Mouse (Mus musculus): Measurements from ENCODE around the gene Cd302. TPM values are rescaled to one million over a fixed set of nuclear protein-coding genes. Genes with fewer than 3 reads are reported as not detected.

The Cd302 gene
- polyA plus RNA-seq, 2 experiments from 2014 or later = 3.4 to 5.7 TPM

DNA sequence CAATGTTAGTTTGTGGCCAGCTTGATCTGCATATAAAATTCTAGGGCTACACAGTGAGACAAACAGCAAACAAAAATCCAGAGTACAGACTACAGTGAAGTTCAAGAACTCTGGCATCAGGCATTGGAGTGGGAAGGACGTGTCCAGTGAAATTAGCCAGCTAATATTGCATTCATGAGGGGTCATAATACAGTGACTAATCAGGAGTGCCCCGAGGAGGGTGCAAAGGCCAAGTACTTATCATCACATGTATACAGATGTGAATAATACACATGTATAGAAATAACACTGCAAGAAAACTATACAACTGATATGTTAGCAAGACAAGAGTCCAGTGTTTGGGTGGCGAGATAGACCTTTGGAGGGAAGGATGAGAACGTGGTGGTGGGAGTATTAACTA lies 31.5 kb downstream of the Cd302 start:
- no peak for ATAC-seq

DNA sequence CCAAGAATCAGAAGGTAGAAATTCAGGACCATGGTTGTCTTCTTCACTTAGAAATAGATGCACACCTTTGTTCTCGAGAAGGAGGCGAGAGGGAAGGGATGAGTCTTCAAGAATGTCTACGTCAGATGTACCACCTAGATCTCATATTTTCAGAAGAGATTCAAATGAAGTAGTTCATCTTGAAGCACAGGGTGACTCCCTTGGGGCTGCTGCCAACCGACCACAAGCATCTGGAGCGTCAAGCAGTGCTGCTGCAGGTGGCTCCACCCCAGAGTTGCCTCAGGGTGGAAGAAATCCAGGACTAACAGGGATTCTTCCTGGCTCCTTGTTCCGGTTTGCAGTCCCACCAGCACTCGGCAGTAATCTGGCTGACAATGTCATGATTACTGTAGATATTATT lies 49.8 kb downstream of the Cd302 start:
- no peak for ATAC-seq

DNA sequence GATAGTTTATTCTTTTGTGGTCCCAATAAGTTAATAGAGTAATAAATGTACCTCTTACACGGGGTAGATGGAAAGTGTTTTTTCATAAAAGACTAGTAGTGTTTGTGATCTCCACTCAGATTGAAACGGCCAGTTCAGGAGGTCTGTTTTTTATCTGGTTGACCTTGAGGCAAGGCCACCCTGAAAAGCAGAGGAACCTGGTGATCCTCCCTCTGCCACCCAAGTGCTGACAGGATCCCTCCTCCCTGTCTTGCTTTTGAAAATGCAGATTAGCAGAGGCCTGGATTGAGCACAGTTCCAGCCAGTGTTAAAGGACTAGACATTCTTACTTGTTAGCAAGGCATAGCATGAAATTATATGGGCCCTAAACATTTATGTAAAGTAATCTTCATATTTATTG lies 51.1 kb downstream of the Cd302 start:
- no peak for ATAC-seq

DNA sequence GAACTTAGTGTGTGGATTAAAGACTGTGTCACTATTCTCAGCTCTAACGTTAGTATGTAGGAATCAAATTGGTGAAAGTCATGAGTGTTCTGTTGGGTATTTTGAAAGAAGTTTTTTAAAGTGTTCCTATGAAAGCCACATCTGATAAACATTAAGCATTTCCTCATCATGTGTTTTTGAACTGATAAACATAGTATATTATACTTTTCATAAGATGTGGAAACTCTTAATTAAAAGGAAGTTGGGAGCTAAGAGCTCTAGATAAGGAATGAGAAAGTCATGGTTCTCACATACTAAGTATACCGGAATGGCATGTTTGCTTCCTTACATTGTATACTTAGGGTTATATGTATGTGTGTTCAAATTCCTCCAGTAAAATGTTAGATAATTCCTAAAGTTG lies 53.9 kb downstream of the Cd302 start:
- ATAC-seq = no peak

DNA sequence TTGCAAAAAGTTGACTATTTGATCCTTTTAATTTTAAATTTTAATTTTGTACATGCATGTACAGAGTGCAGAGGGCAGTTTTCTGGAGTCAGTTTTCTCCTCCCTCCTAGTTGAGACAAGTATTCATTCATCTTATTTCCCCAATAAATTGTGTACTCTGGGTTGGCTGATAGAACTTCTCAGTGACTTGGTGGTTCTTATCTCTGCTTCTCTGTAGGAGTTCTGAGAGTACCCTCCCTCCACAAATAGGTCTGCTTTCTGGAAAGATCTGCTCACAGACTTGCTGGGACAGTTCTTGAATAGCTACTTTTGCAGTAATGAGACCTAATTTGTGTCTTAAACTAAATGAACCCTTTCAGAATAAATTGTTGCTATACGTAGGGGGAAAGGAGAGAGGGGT lies 55.8 kb downstream of the Cd302 start:
- no peak for ATAC-seq

DNA sequence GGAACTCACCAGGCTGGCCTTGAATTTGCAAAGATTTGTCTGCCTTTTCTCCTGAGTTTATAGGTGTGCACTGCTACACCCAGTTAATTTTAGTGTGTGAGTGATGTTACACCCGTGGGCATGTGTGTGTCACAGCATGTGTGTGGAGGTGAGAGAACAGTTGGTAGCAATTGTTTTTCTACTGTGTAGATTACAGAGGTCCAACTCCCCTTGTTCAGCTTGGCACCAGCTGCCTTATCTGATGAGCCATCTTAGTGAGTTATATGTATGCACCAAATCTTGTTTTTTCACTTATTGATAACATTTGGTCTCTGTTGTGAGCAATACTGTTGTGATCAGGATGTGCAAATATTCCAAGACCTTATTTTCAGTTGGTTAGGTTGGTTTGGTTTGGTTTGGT lies 60.8 kb downstream of the Cd302 start:
- ATAC-seq = peak; percentile 19

DNA sequence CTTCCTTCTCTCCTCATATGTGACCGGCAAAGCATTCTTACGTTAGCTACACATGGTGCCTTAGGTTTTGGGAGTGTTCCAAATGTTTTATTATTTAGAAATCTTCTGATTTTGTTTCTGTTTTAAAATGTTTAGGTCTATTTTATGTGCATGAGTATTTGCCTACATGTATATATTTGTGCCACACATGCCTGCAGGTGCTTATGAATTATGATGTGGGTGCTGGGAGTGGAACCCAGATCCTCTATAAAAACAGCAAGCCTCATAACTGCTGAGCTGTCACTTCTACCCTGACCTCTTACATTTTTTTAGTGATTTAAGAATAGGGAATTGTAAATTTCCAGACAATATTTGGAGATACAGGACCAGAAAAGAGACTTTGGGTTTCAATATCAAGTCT lies 62.3 kb downstream of the Cd302 start:
- ATAC-seq = no peak

DNA sequence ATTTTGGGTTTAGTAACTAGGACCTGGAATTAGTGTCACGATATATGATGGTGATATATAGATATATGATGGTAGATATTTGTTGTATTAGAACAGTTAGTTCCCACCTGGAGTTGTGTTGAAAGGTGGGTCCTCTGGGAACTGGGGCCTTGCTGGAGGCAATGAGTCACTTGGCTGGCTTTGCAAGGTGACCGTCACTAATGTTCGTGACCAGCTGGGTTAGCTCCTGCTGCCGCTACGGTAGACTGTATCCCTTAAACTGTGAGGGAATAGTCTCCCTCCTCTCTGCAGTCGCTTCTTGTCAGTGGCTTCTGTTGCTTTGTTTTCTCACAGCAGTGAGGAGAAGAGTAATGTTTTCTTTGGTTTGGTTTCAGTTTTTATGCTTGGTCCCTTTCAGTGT lies 63.1 kb downstream of the Cd302 start:
- ATAC-seq = no peak

DNA sequence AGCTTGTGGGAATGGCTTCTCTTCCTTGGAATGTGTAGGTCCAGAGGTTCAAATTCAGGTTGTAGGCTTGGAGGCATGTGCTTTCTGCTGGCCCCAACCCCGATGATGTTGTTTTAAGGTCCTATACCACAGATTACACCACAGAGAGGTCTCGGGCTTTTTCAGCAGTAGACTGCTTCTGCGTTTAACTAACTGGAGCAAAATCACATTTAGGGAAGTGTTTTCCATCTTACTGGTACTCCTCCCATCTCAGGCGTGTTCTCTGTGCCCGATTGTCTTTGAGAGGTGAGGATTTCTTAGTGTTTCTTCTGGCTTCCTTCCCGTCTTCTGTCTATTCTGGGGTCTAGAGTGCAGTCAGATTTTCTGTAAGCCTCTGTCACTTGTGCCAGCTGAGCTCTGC lies 66.7 kb downstream of the Cd302 start:
- ATAC-seq = no peak

DNA sequence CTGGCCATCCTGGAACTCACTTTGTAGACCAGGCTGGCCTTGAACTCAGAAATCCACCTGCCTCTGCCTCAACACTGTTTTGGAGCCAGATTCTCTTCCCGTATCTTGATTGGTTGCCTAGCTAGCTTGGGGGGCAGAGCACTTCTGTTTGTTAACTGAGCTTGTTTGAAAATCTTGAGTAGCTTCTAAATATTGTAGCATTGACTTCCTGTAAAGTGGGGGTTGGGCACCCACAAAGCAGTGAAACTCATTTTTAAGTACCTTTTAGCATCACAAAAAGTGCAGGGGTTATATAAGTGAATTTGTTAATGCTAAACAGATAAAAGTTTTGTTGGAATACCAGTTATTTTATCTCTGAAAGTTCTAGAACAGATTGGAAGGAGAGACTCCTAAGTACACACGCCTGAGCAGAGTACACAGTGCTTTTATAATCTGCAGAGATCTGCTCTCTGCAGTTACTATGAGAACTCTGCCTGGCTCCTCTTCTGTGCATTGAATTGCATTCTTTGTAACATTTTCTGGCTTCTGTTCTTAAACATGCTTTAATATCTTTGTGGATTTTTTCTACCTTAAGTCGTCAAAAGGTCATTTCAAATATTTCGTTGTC lies 67.6 kb downstream of the Cd302 start:
- ATAC-seq = peak; percentile 54

DNA sequence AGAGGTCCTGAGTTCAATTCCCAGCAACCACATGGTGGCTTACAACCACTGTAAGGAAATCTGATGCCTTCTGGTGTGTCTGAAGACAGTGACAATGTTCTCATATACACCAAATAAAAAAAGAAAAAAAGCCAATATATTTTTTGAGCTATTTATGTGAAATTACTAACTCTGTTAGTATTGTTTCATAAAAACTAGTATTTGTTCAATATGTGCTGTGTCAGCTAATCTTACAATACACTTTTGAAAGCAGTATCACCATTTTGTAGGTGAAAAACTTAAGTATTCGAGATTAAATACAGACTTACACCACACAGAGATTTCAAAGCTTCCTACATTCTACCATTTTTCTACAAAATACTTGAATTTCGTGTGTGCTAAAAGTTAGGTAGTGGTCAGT lies 69.6 kb downstream of the Cd302 start:
- no peak for ATAC-seq

DNA sequence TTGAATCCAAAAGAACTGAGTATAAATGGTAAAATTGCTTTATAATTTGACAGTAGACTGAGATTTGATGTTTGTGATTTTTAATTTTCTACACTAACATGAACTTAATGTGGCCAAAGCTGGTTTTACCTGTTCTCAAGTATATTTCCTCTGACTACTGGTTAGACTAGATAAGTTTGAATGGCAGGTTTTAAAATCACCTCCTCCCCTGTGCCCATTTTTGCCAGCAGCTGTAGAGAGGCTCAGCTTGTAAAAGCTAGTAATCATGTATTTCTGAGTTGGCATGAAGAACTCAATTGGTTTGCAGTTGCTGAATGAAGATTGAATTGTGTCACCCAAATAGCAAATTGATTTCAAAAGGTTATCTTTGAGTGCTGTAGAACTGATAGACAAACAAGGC lies 71.8 kb downstream of the Cd302 start:
- no peak for ATAC-seq

DNA sequence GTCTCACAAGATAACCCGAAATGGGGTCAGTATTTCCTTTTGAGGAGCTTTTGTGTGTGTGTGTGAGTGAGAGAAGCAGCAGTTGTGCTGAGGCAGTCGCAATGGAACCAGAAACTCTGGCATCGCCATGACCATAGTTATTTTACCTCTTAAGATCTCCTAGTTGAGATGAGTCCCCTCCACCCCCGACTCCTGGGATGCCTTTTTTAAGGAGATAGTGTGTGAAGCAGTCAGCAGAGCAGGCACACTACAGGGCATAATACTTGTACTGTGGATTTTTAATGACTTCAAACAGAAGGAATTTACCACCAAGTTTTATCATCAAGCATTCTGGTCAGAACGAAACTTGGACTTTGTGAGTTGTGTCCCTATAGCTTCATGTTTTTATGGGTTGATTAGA lies 73.5 kb downstream of the Cd302 start:
- no peak for ATAC-seq

DNA sequence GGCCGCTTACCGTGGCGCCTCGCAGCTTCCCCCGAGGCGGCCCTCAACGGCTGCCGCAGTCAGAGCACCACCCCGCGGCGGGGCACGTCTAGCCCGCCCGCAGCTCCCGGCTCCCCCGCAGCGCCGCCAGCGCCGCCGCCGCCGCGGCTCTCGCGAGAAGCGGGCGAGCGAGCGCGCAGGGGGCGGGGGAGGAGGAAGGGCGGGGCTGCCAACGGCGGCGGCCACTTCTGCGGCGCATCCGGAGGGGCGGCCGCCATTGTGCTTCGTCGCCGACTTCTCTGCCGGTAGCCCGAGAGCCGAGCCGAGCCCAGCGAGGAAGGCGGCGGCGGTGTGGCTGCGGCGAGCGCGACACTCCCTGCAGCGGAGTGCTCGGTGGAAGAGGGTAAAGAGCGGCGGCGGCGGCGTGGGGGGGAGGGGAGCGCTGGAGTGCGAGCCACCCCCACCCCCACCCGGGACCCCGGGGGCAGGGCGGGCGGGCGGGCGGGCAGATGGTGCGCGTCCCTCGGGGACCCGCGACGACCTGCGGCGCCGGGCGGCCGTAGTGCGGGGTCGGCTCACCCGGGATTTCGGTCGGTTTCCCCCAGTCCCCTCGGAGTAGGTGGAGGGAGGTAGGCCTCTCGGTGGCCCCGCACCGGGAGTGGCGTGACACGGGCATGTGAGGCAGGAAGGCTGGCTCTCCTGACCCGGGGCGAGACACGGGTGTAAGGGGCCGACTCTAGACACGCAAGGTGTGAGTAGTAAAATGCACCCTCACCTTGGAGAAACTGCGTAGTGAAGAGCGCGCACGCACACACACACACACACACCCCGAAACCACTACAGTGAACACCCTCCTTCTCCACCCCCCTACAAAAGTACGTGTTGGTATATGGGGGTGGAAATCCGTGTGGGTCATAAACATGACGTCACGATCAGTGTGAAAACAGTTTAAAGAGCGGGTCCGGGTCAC lies 74.3 kb downstream of the Cd302 start, which contains the start of the genes Baz2b and March7:
TSS of gene Baz2b (minus strand) at position 137 of the 949 bp plus-strand sequence.
TSS of gene March7 (plus strand) at position 185 of the 949 bp plus-strand sequence.
- peak; percentile 78 for ATAC-seq

DNA sequence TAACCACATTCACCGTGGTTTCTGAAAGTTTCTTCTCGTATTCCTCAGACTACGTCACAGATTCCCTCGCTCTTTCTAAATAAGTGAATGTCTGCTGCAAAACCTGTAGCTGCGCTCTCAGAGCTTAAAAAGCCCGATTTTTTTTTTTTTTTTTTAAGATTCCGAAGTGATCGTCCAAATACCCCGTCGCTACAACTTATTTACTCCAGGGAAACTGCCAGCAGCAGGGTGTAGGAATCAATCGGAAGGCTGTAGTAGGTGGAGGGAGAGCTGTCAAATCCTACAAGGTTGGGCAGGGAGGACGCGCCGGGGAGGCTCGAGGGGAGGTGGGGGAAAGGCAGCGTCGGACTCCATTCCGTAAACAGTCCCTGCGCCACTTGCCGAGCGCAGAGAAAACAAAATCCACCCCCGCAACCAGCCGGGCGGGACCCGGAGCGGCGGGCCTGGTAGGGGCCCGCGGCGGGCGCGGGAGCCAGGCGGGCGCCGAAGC lies 75.1 kb downstream of the Cd302 start:
- ATAC-seq = peak; percentile 32

DNA sequence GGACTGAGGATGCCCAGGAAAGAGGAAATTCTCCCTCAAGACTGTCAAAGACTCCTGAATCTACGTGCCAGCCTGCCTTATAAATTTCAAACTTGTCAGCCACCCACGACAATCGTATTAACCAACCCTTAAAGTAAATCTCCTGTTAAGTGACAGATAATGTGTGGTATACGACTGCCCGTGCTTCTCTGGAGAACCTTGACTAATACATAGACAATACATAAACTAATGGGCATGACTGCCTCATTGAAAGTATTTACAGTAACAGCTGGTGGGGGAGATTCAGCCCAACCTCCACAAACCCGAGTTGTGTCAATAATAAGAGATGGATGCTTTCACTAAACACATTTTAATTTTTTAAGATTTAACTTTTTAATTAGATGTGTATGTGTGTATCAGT lies 78.5 kb downstream of the Cd302 start:
- no peak for ATAC-seq

DNA sequence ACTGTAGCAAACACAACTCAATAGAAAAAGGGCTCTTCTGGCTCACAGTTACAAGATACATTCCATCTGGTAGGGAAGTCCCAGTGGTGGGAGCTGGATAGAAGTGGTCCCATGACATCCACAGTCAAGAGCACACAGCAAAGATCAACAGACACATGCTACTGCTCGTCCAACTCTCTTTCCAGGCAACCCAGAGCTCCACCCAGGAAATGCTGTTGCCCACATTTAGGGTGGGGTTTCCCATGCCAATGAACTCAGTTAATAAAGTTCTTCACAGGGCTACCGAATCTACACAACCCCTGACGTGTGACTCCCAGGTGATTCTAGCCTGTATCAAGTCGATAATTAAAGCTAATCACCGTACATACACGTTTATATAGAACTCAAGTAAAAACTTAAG lies 80.1 kb downstream of the Cd302 start:
- peak; percentile 26 for ATAC-seq

DNA sequence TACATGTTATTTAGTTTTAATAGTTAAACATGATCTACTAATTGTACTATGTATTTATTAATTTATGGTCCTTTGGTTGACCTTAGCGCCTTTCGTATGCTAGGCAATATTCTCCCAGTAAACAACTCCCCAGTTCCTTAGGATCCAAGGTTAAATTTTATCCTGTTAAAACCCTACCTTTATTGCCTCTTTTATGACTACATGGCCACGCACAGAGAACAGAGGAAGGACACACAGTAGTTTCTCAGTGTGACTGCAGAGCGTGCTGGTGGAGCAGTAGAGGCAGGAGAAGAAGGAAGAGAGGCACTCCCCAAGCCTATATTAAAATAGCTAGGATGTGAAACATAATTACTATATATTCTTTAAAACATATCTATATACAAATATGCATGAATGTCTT lies 80.6 kb downstream of the Cd302 start:
- ATAC-seq = no peak

DNA sequence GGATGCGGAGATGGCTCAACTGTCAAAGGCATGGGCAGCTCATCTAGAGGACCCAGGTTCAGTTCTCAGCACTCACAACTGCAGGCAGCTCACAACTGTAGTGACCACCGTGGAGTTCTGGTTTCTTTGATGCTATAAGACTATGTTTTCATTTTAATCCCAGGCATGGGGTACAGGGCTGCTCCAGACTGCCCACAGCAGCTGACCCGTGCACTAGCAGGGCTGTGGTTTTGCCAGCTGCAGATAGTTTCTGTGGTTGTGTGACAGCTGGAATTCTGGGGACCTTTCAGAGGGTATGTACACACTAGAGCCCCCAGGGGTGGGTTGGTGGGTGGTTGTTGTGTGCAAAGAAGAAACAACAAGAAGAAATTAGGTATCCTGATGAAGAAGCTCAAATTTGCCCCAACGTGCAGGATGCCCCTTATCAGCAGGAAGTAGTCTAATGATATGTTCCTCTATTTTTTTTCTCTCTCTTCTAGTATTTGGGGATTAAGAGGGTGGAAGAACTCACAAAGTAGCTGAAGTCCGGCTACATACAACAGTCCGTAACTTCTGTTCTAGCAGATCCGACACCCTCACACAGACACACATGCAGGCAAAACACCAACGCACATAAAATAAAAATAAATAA lies 81.3 kb downstream of the Cd302 start:
- ATAC-seq = no peak

Data from CD4-positive, CD25-positive, alpha-beta regulatory T cell, adult 4 months (primary cell).